8 mouse cellular contexts compared by ENCODE assay signal in genomic region chr17:30609305-30609979, GRCm38 (mm10). TPM values are rescaled to one million over a fixed set of nuclear protein-coding genes. Genes with fewer than 3 reads are reported as not detected.
DNase-seq lines count a peak whose midpoint lies in the region; ATAC-seq and TF ChIP-seq lines count a peak whose summit lies in the region.

No protein-coding gene starts in this region.

- ATAC-seq in hindbrain, postnatal 0 days = no peak

- H3K4me1 ChIP-seq in hindbrain, postnatal 0 days (ENCODE audit: insufficient read depth, low read length) = no peaks in the 10 kb centered on the region

- H3K9ac ChIP-seq in hindbrain, postnatal 0 days (replicated peaks; ENCODE audit: low read length) = no peak overlapping the region

- intact Hi-C loops in heart, postnatal 10 days (cut with DNase I) = no loop called here

- WGBS in hindbrain, postnatal 0 days = 82% methylated on average over 16 of the region's 16 CpGs

- H3K36me3 ChIP-seq in hindbrain, postnatal 0 days (ENCODE audit: insufficient read depth, low read length) = no peaks in the 10 kb centered on the region

- H3K9me3 ChIP-seq in hindbrain, postnatal 0 days (ENCODE audit: low read length) = no peaks in the 10 kb centered on the region

- 0 out of 2 replicates have a peak overlapping the region, but pooled peaks have one; percentile 2 for H3K4me3 ChIP-seq in layer of hippocampus, adult 2 months
- no peak overlapping the region for H3K4me3 ChIP-seq in hindbrain, postnatal 0 days (ENCODE audit: low read length)

- no peak for TF ChIP-seq CTCF in layer of hippocampus, adult 2 months (conservative IDR thresholded peaks at IDR 0.05)
- TF ChIP-seq CTCF in hindbrain, postnatal 0 days (IDR thresholded peaks at IDR 0.05; ENCODE audit: low read depth) = no peak

- peak overlapping the region; percentile 67 for H3K27ac ChIP-seq in layer of hippocampus, adult 2 months
- no peak overlapping the region for H3K27ac ChIP-seq in hindbrain, postnatal 0 days

- DNase-seq in heart, adult 11 months = peak; percentile 90
- no peak for DNase-seq in heart, postnatal 10 days
- peak; percentile 51 to 54 for DNase-seq in right cerebral cortex, adult 2 months (ENCODE audit: low spot score in 2 of 2)
- DNase-seq in right cerebral cortex, postnatal 4 days = no peak
- DNase-seq in layer of hippocampus, adult 2 months (ENCODE audit: low spot score in 2 of 2) = peak; percentile 50 to 55
- DNase-seq in urinary bladder, postnatal 4 days (ENCODE audit: low spot score in 2 of 2) = peak; percentile 52 to 72
- DNase-seq in hindbrain, postnatal 0 days (ENCODE audit: low spot score) = no peak
- DNase-seq in thymus, postnatal 10 days (ENCODE audit: low spot score in 2 of 2) = no peak

- H3K27me3 ChIP-seq in hindbrain, postnatal 0 days (ENCODE audit: insufficient read depth, low read length) = no peaks in the 10 kb centered on the region

- no peak overlapping the region for H3K4me2 ChIP-seq in hindbrain, postnatal 0 days (ENCODE audit: low read depth, low read length)

RNA-seq across cellular contexts. Expression of gene Dnah8, which starts 14.7 kb away (rescaled TPM):
- total RNA-seq in heart, postnatal 10 days (2021) = 1 to 10 TPM; 3.0 to 3.8 TPM
- total RNA-seq in layer of hippocampus, adult 2 months (2021) = 1 to 10 TPM; 2.4 to 3.5 TPM
- total RNA-seq in hindbrain, postnatal 0 days (2014; rRNA removed) = 4.9 and 10.0 TPM in 2 replicates
- 2.1 TPM in 2 replicates for polyA plus RNA-seq in hindbrain, postnatal 0 days (2015; fragmentation: Nextera tagmentation; extraction: Ambion mirVana)

RNA-seq across cellular contexts. Expression of gene Glo1, which starts 17.2 kb away (rescaled TPM):
- total RNA-seq in heart, postnatal 10 days (2021) = 100 to 1,000 TPM; 132 to 159 TPM
- total RNA-seq in layer of hippocampus, adult 2 months (2021) = 100 to 1,000 TPM; 194 to 199 TPM
- total RNA-seq in hindbrain, postnatal 0 days (2014; rRNA removed) = 165 and 200 TPM in 2 replicates
- polyA plus RNA-seq in hindbrain, postnatal 0 days (2015; fragmentation: Nextera tagmentation; extraction: Ambion mirVana) = 212 and 223 TPM in 2 replicates

RNA-seq across cellular contexts. Expression of gene Btbd9, which starts 33.2 kb away (rescaled TPM):
- 10 to 100 TPM; 30.9 to 34.0 TPM for total RNA-seq in heart, postnatal 10 days (2021)
- 100 to 1,000 TPM; 168 to 187 TPM for total RNA-seq in layer of hippocampus, adult 2 months (2021)
- total RNA-seq in hindbrain, postnatal 0 days (2014; rRNA removed) = 67.7 and 72.7 TPM in 2 replicates
- polyA plus RNA-seq in hindbrain, postnatal 0 days (2015; fragmentation: Nextera tagmentation; extraction: Ambion mirVana) = 115 and 122 TPM in 2 replicates

Comparison
In these comparisons a context has a peak if more than half of its experiments do, and no peak if none do; other contexts are left out.
1. DNase-seq: peak in heart, adult 11 months (single experiment), right cerebral cortex, adult 2 months (2 of 2), layer of hippocampus, adult 2 months (2 of 2) and urinary bladder, postnatal 4 days (2 of 2); none in heart, postnatal 10 days (0 of 2), right cerebral cortex, postnatal 4 days (single experiment), hindbrain, postnatal 0 days (single experiment) and thymus, postnatal 10 days (0 of 2).